Mouse (Mus musculus) liver, embryonic 14.5 days (tissue): ENCODE results near the gene Tfip11.

Experiments
- CTCF ChIP-seq: IDR thresholded peaks from 2 replicates; pipeline ENCODE4 v1.5.1; 2016; ENCODE audit warnings: antibody characterized with exemption, low read depth, control low read depth
- EP300 ChIP-seq: IDR thresholded peaks from 2 replicates; pipeline ENCODE4 v1.6.1; 2016; ENCODE audit warnings: antibody characterized with exemption, low read depth

DNA sequence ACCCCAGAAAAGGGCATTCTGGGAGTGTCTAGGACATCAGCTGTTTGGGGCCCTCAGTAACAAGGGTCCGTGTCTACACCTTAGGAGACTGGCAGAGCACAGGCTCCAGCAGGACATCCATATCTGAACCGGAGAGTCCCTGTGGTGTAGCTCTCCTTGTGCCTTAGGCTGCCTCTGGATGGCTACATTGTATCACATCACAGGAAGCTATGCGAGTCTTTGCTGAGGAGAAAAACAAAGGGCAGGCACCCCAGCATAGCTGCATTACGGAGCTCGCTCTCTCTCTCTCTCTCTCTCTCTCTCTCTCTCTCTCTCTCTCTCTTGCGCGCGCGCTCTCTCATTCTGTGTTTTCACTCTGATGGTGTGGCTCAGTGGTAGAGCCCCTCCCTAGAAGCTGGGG is 55.9 kb downstream of the Tfip11 start:
- TF ChIP-seq CTCF = no peak
- no peak for TF ChIP-seq EP300
